Mouse (Mus musculus) common myeloid progenitor, adult 5-6 weeks (primary cell): ENCODE data around the gene Ppp4r3a. TPM values are rescaled to one million over a fixed set of nuclear protein-coding genes. Genes with fewer than 3 reads are reported as not detected.
"Not testable (repeated sequence)": the region's sequence is repeated elsewhere in the genome, so short reads cannot be mapped to it uniquely, and the experiment has no call there.

Experiments used
- ATAC-seq: replicated peaks from 2 replicates; pipeline ENCODE4 v1.8.0; 2016; ENCODE audit warnings: low read depth, mild to moderate bottlenecking, moderate TSS enrichment, inconsistent platforms; ENCODE audit not compliant: poor library complexity, severe bottlenecking
- total RNA-seq: library from RNA; stranded (forward); fragments of 200-1000, 187-1606 nt; gene quantifications from 2 replicates; pipeline ENCODE4 v1.2.3, GENCODE M21; 2017

The Ppp4r3a gene
- total RNA-seq, 1 experiment from 2014 or later: 192 TPM

DNA sequence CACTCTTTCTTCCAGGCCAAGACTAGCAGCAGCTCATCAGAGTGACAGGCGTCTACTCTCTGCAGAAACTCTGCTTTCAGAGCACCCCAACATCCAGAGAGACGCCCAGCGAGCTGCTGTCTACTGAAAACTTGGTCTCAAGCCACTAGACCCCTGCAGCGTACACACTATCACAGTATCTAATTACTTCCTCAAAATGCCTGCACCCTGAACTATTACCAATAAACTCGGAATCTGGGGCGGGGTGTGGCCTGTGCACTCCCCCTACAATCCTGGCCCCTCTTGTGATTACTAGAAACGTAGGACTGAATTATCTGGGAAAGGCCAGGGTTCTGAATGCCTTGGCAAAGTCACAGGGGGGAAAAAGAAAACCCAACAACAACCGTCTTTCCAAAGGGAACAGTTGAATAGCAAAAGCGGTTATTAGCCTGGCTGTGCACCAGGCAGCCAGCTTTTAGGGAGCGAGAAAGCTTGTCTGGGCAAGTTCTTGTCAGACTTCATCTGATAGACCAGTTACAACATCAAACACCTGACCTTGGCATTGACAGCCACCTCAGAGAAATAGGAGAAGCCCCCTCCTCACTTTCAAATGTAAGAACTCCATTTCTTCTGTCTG lies 68.8 kb downstream of the Ppp4r3a start:
- ATAC-seq: peak; percentile 42

DNA sequence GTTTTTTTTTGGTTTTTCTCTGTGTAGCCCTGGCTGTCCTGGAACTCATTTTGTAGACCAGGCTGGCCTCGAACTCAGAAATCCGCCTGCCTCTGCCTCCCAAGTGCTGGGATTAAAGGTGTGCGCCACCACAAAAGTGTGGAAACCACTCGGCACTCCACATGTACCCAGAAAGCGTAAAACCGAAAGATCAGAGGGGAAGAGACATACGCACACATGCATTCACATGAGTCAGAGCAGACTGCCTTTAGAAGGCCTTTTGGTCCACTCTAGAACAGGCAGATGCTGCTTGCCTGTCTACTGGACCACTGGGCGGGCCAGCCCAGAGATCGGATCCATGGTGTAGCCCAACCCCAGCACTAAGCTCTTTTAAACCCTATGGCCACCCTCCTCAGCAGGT lies 69.8 kb downstream of the Ppp4r3a start:
- not testable (repeated sequence) for ATAC-seq

DNA sequence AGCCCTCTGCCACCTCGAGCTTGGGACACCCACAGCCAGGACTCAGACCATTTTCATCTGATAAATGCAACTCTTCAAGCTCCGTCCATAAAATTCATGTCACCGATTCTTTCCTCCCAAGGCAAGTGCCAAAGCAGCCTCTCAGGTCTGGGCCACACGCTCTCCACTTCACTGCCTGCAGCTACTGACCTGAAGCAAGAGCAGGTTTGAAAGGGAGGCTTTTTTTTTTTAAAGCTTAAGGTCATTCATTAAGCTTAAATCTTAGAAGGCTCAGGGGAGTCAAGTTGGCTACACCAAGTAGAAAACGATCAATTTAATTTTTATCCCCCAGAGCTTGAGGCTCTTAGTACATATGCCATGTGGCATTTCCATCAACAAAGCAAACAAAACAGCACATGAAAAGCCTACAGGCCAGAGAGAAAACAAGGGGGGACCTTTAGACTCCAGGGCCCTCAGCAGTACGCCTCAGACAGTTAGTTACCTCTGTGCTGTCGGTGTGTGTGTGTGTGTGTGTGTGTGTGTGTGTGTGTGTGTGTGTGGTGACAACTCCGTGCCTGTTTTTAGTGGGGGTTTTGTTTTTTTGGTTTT lies 70.3 kb downstream of the Ppp4r3a start:
- no peak for ATAC-seq

DNA sequence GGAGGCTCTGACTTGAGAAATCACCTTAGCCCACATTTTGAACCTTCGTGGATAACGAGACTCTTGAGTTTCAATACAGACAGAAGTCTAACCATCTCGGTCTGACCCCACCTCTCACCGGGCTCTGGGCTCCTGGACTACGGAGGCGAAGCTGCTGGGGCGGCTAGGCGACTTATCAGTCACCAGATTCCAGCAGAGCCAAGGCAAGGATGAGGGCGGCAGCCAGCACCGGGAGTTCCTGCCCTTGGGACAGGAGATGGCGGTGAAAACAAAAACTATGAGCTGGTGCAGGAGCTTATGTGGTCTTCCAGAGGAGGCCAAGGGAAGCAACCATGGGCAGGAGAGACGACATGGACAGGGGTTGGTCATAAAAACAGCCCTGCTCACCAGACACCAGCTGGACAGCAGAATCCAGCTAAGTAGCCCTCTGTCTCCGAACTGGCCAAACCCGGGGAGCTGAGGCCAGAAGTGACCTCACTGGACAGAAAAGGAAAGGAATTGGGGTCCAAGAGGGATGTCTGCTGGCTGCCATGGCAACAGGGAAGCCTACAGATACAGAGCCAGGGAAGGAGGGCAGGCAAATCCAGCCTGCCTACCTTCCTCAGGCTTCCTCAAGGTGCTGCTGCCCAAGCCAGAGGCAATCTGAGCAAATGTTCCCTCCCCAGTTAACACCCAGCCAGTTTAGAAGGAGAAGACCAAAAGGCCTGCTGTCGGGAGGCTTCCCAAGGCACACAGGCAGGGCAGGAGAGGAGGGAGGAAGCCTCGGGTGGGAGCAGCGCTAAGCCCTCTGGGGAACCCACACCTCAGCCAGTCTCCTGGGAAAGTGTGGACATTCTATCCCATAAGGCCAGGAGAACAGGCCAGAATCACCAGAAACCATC lies 71.1 kb downstream of the Ppp4r3a start:
- ATAC-seq: no peak

DNA sequence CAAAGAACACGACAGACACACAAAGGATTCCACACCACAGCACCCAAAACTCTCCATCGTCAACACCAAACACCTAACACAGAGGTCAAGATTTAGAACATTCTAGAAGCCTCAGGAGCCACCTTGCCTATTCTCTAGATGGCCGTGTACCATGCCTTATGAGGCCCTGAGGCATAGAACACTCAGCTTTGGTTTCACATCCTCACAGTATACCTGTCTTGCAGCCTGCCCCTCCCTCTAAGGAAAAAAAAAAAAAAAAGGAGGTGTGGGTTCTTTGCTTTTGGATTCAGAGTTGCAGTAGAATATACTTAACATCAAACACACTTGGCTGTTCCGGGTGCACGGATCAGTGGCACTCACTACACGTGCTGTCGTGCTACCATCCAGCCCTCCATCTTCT lies 72.5 kb downstream of the Ppp4r3a start:
- ATAC-seq: no peak

DNA sequence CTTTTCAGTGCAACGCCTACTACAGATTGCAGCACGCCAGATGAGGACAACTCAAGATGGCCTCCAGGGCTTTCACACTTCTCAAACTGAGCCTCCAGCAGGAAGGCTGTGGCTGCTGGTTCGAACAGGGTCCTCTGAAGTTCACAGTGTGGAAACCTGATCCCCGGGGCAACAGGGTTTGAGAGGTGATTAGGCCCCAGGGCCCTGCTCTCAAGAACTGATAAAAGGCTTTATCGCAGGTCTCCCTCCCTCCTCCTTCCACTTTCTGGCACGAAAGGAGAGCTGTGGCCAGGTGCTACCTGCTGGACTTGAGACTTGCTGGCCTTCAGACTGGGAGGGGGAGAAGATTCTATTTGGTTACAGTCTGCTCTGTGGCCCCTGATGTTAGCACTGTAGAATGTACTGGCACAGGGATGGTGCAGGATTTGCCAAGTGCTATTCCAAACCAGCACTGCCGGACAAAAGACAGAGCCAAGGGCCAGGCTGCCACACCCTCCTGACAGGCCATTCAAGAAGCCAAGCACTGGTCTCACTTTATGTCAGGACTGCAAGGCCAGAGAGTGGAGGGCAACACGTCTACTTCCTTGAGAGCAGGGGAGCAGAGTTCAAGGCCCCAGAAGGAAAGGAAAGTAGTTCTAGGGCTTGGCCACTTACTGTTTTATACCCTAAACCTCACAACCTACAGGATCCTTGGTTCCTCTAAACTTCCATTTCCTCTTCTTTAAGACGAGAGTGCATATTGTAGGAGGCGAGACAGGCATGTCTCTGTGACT lies 73.2 kb downstream of the Ppp4r3a start:
- ATAC-seq: no peak

DNA sequence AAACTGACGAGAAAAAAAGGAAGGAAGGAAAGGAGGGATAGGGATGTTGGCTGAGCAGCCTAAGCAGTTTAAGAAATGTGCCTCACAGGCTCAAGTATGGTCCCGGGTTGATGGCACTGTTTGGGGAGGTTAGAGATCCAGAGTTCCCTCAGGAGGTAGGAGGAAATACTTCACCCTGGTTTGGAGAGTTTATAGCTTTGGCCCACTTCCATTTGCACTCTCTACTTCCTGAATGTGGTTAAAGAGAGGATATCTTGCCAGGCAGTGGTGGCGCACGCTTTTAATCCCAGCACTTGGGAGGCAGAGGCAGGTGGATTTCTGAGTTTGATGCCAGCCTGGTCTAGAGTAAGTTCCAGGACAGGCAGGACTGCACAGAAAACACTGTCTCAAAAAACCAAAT lies 74.3 kb downstream of the Ppp4r3a start:
- ATAC-seq: no peak

DNA sequence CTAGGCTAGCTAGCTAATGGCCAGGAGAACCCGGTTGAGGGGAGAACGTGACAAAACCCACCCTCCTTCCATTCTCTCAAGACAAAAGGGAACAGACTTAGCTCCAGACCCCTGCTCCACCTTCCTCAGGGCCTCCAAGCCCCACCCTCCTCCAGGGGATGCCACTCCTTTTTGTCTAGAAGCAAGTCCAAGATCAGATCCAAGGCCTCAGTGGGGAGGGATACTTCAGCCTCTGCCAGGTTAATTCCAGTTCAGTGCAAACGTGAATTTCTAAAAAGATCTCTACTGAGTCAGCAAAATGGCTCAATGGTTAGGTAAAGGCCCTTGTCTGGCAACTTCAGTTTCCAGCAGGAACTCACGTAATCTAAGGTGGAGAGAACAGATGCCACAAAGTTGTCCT lies 74.9 kb downstream of the Ppp4r3a start:
- ATAC-seq: no peak

DNA sequence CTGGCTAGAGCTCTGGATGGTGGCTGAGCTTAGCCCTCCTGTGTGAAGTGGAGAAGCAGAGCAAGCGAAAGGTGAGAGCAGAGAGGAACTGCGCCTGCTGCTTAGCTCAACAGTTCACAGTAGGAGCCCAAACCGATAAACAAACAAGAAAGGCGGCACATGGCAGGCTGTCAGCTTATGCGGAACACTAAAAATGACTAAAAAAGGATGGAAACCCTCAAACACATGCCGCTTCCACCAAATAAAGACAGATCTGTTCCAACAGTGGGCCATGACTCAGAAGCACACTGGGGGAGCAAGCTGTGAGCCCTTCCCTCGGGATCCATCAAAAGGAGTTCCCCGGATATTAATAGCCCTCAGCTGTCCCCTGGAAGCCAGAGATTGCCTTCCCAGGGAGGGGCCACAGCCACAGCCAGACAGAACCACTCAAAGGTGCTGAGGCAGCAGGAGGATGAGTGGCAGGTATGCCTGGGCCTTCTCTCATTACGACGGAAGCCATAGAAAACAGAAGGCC lies 75.5 kb downstream of the Ppp4r3a start:
- no peak for ATAC-seq

DNA sequence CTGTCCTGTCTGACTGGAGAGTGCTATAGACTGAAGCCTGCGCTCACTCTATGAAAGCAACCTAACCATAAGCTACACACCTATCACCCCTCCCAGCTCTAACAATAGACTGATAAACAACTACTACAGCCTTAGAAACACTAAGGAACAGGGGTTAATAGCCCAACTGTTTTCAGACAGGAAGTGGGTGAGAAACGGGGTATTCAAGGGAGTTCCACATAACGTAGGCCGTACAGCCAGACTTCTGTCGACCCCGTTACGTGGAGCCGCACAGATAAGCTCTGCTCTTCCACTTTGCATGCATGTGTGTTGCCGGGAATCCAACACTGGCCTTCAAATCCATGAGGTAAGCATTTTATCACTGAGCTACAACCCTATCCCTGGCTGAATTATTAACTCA lies 76.1 kb downstream of the Ppp4r3a start:
- peak; percentile 43 for ATAC-seq

DNA sequence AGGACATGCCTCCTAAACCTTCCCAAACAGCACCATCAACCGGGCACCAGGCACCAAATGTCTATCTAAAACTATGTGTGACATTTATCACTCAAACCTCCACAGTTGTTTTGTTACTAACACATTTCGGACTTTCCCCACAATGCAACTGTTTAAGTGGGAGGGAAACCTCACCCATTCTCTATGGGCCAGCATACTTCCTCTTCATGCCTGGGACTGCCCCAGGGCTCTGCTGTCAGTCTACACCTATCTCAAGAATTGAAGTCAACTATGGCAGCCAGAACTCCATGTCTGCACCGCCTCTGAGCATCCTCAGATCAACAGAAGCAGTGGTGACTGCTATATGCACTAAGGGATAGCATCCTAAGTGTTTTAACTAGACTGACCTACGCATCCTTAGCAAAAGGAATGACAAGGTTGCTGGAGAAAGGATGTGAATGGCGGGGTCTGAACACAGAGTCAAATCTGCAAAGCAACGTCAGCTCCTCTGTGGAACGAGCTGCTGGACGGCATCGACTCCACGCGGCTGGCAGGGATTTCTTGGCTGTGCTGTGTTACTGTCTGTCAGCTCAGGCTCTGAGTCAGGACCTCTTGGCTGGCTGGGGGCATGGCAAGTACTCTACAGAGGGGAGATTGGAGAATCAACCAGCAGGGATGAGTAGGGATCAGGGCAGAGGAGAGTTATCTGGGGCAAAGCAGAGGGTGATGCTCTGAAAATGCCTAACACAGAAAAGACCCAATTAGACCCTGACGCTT lies 77.7 kb downstream of the Ppp4r3a start:
- peak; percentile 58 for ATAC-seq

DNA sequence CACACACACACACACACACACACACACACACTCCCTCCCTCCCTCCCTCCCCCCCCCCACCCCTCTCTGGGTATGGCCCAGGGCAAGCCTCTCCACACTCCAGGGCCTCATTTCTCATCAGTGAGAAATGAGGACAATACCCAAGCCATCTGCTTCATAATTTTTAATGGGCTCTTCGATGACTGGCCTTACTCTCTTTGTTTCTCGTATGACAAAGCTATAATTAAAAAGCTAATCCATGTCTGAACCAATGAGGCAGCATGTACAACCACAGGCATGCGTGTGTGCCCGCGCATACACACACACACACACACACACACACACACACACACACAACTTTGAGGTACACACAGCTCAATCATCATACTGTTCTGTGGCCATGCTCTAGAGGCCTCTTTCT lies 78.5 kb downstream of the Ppp4r3a start:
- ATAC-seq: no peak

DNA sequence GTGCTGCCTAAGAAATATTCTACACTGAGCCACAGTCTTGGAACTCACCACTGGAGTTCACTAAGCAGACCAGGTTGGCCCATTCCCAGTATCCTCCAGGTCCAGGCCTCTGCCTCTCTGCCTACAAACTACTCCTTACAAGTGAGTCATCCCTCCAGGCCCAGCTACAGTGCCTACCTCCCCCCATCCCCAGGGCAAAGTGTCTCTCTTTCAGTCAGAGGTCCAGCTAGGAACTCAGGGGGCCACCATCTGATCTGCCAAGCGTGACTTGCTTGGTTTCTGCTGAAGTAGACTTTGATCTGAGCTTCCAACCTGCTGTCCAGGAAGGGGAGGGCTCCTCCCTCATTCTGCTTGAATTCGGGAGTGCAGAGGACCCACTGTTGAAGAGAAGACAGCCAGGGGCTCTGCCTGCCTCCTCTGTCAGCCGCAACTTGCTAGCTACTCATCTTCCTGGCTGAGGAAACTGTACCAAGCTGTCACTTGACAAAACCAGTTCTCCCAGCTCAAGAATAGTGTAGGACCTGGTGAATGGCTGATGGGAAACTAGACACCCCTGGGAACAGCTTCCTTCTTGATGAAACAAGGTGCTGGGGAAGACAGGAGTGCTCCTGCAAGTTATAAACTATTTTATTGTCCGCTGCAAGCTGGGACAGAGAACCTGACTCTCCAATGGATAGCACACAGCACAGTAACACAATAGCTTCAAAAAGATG lies 80.5 kb downstream of the Ppp4r3a start:
- no peak for ATAC-seq

DNA sequence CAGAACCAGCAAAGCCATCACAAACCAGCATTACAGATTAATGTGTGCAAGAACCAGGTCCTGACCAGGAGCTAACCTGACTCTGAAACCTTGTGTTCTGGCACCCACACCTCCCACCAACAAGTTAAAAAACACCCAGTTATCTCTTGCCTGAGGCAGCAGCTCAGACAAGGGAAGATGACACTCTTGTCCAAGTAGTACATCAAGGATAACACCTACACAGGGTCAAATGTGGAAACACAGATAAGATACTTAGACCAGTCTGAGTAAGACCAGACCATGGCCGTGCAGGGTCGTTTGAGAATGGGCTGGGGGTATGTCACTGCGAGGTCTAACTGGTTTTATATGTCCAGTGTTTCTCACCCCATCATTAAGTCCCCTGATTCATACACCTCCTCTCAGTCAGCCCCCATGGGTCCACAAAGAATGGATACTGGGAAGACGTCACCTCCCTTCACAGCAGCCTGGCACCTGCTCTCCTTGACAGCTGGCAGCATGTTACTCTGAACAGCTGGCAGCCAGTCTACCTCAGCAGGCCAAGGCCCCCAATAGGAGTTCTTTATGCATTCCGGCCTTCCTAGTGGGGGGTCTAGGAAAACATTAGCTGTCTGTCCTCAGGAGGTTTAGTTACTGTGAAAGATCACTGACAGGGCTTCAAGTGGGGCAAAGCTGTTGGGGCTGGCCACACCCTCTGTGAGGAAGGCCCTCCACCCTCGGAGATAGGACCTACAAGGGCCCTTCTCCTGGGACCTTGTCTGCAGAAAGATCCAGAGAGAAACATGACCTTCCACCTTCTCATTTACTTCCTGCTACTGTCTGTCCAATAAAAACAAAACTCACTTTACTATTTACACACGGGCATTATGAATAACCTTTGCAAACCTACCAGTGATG lies 84.2 kb downstream of the Ppp4r3a start:
- ATAC-seq: peak; percentile 12

DNA sequence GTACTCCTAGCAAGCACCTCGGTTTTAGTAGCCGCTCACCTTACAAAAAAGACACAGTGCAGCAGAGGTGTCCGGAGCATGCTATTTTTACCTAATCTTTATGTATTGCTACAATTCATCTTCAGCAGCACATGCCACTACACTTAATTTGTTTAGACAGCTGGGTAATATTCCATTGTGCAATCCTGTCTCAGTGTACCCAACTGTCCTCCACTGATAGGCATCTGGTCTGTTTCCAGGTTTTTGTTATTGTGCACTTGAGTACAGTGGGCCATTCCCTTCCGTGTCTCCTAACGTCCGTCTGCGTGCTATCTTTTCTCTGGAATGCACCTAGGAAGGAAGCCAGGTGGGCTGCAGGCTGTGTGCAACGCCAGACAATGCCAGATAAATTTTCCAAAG lies 84.9 kb downstream of the Ppp4r3a start:
- no peak for ATAC-seq

DNA sequence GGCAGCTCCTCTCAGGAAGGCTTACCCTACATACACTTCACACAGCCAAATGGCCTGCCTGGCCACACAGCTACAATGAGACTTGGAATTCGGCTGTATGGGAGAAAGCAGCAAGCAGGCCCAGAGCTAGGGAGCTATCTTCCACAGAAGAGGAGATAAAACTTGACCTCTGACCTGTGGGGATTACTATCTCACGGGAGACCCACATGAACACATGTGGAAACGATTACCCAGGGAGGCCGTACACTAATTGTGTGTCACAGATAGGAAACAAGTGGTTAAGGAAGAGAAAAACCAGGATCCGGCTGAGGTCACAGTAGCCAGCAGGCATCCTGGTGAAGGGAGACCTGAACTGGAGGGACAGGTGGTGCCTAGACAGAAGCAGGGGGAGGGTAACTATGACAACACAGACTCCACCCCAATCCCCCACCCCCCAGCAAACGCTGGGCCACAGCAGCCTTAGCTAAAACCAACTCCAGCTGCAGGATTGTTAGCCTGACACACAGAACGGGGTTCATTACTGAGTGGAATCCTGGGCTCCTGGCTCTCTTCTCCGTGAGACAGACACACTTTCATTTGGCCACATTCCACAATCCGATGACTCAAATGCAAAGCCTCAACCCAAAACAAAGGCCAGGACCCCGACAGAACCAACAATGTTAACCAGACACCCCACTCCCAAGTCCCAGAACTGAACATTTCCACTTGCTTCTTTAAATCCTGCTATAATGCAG lies 85.5 kb downstream of the Ppp4r3a start:
- ATAC-seq: 0 out of 2 replicates have a peak, but pooled peaks have one; percentile 3

DNA sequence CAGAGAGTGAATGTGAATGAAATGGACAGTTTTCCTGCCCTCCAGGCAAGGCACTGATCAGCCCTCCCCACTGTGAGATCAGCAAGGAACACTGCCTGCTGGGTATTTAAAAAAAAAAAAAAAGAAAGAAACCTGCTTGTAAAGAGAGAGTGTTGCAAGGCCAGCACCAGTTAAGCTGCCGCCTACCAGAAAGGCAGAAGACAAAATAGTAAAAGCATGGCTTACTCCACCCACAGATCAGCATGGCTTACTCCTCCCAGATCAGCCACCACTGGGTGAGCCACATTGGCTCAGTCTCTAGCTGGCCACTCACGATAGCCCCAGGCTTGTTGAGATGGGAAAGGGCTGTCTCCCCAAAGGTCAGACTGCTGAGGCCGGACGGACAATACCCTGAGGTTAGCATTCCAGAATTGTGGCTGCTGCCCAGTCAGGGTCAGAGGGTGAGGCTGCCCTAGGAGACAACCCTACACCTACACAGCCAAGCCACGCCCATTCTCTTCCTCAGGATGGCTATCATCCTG lies 87.1 kb downstream of the Ppp4r3a start:
- ATAC-seq: no peak
